Mouse (Mus musculus) layer of hippocampus, adult 18-20 months (tissue): ENCODE data around the gene Rab8b. TPM values are rescaled to one million over a fixed set of nuclear protein-coding genes. Genes with fewer than 3 reads are reported as not detected.
"Not testable (repeated sequence)": the region's sequence is repeated elsewhere in the genome, so short reads cannot be mapped to it uniquely, and the experiment has no call there.

Experiments used
- DNase-seq, 2 experiments: peaks; one replicate each; pipeline ENCODE4 v3.0.0; 2022; ENCODE audit warnings: low spot score in 2 of 2
- total RNA-seq, 2 experiments: library from RNA; stranded (reverse); gene quantifications; 2 replicates each; pipeline ENCODE4 v1.2.3; 2021

Rab8b gene
- total RNA-seq, 2 experiments from 2014 or later = 53.6 to 57.1 TPM

- DNase-seq = no peak
Measured at GRCm38 (mm10) chr9:66852592-66852991, 66.9 kb downstream of the Rab8b start.

GRCm38 (mm10) chr9:66850966-66851365, 68.5 kb downstream of the Rab8b start:
- no peak for DNase-seq

- no peak for DNase-seq
Measured at GRCm38 (mm10) chr9:66846822-66847221, 72.7 kb downstream of the Rab8b start.

GRCm38 (mm10) chr9:66835097-66835480, 84.4 kb downstream of the Rab8b start:
- no peak for DNase-seq

GRCm38 (mm10) chr9:66834318-66835096, 85.0 kb downstream of the Rab8b start, which contains the start of gene Aph1c:
Gene Aph1c (minus strand): TSS chr9:66834726.
- peak; percentile 98 to 99 for DNase-seq

- DNase-seq = peak in 1 of 2 experiments; percentile 17
Measured at GRCm38 (mm10) chr9:66833851-66834250, 85.6 kb downstream of the Rab8b start.

- DNase-seq = no peak
Measured at GRCm38 (mm10) chr9:66832366-66832908, 87.0 kb downstream of the Rab8b start.

GRCm38 (mm10) chr9:66825990-66826389, 93.5 kb downstream of the Rab8b start:
- peak in 1 of 2 experiments; percentile 63 for DNase-seq

GRCm38 (mm10) chr9:66822255-66822654, 97.2 kb downstream of the Rab8b start:
- not testable (repeated sequence) for DNase-seq

- DNase-seq = no peak
Measured at GRCm38 (mm10) chr9:66820996-66821395, 98.5 kb downstream of the Rab8b start.

- no peak for DNase-seq
Measured at GRCm38 (mm10) chr9:66813392-66813791, 106.1 kb downstream of the Rab8b start.

- not testable (repeated sequence) for DNase-seq
Measured at GRCm38 (mm10) chr9:66805951-66806350, 113.5 kb downstream of the Rab8b start.

- DNase-seq = no peak
Measured at GRCm38 (mm10) chr9:66801947-66802346, 117.5 kb downstream of the Rab8b start.

- DNase-seq = no peak
Measured at GRCm38 (mm10) chr9:66796739-66797138, 122.7 kb downstream of the Rab8b start, which contains the start of gene Gm10647. Gene Gm10647 (plus strand): TSS chr9:66797039.

GRCm38 (mm10) chr9:66795464-66796324, 123.8 kb downstream of the Rab8b start, which contains the start of gene Aph1b:
Gene Aph1b (minus strand): TSS chr9:66795490.
- DNase-seq = peak; percentile 94 to 96

- peak in 1 of 2 experiments; percentile 28 for DNase-seq
Measured at GRCm38 (mm10) chr9:66794629-66795463, 124.6 kb downstream of the Rab8b start.
